Mouse (Mus musculus) left cerebral cortex, postnatal 10 days (tissue): ENCODE data around the gene Pakap. TPM values are rescaled to one million over a fixed set of nuclear protein-coding genes. Genes with fewer than 3 reads are reported as not detected.

ENCODE experiments used
- DNase-seq, 2 experiments: peaks; one replicate each; pipeline ENCODE4 v3.0.0; 2021 to 2022; ENCODE audit warnings: low spot score in 2 of 2, mixed read lengths in 1 of 2; ENCODE audit errors: extremely low spot score in 1 of 2
- intact Hi-C: fragments of 180-260 bp; cut with DNase I; formaldehyde crosslinking; loops from one replicate; pipeline ENCODE4 v1.15.1; 2025
- total RNA-seq, 2 experiments: library from RNA; stranded (reverse); gene quantifications; 2 replicates each; pipeline ENCODE4 v1.2.3; 2021

The Pakap gene
- total RNA-seq, 2 experiments from 2014 or later: 19.1 to 20.7 TPM

DNA sequence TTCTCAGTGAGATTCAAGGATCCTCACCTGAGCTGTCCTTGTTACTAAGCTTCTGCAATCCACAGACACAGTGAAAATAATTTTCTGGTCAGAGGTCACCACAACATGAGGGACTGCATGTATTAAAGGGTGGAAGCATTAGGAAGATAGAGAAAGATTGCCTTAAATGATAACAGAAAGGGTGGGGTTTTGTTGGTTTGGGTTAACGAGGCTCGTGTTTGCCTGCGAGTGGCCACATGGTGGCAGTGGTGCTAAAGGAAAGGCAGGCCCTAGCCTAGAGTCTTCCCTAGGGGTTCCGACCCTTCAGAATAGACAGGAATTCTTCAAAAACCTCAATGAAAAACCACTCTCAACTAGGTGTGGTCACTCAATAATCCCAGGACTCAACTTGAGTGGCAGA is 333.2 kb downstream of the Pakap start:
- intact Hi-C loops: loop anchor here (5.0 to 10.0 kb wide), 3 partner anchors 181 to 354 kb away; no protein-coding TSS in a partner anchor
- DNase-seq: peak in 1 of 2 experiments; percentile 54

DNA sequence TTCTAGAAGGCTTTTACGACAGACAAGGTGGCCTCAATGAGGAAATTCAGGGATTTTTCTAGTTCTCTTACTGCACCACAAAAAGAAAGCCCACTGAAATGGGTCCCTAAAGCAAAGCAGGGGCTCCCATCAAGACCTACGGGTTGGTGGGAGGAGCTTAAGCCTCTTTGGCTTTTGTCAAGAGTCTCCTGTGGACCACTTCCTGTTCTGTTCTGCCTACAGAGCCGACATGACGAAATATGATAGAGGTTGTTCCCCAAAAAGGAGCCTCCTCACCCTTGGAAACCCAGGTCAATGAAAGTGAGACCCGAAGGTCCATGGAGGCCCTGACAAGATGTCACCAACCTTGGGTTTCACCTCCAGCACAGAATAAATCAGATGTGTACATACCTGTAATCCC is 334.6 kb downstream of the Pakap start:
- intact Hi-C loops: loop anchor here (5.0 to 10.0 kb wide), 3 partner anchors 180 to 352 kb away; no protein-coding TSS in a partner anchor
- no peak for DNase-seq

DNA sequence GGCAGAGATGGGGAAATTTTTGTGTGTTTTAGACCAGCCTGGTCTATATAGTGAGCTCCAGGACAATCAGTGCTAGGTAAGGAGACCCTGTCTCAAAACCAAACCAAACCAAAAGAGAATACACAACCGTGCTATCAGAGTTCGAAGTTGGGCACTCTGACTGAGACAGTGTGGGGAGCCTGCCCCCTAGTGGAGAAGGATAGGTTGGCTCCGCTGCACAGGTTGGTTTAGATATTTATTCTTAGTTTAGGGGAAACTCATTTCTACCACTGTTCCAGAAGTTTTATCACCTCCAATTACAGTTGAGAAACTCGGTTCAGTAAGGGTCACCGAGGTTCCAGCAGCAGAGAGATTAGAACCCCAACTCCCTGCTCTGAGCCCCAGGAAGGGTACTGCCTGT is 336.2 kb downstream of the Pakap start:
- intact Hi-C loops: loop anchor here (5.0 to 10.0 kb wide), 3 partner anchors 178 to 351 kb away; no protein-coding TSS in a partner anchor
- DNase-seq: peak; percentile 40 to 64

GRCm38 (mm10) chr4:57904638-57905037 is 336.7 kb downstream of the Pakap start:
- intact Hi-C loops: loop anchor here (5.0 to 10.0 kb wide), 3 partner anchors 178 to 350 kb away; no protein-coding TSS in a partner anchor
- DNase-seq: no peak

GRCm38 (mm10) chr4:57906708-57907107 is 338.7 kb downstream of the Pakap start:
- intact Hi-C loops: loop anchor here (10.0 kb wide), 1 partner anchor 348 kb away; no protein-coding TSS in a partner anchor
- no peak for DNase-seq

GRCm38 (mm10) chr4:57908860-57909259 is 340.9 kb downstream of the Pakap start:
- no peak for DNase-seq
- intact Hi-C loops: loop anchor here (10.0 kb wide), 1 partner anchor 346 kb away; no protein-coding TSS in a partner anchor

DNA sequence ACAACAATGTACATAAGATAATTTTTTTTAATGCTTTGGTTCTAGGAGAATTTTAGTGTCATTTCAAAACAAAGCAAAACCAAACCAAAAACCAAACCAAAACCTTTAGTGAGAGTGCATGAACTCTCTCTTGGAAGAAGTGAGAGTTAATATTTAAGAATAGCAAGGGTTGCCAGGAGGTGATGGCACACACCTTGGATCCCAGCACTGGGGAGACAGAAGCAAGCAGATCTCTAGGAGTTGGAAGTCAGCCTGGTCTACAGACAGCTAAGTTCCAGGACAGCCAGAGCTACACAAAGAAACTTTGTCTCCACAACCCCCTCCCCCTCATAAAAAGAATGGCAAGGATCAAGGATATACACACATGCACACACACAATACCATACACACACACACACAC is 345.0 kb downstream of the Pakap start:
- intact Hi-C loops: no loop called here
- no peak for DNase-seq

- no peak for DNase-seq
Measured at GRCm38 (mm10) chr4:57914193-57915190, 346.5 kb downstream of the Pakap start.

DNA sequence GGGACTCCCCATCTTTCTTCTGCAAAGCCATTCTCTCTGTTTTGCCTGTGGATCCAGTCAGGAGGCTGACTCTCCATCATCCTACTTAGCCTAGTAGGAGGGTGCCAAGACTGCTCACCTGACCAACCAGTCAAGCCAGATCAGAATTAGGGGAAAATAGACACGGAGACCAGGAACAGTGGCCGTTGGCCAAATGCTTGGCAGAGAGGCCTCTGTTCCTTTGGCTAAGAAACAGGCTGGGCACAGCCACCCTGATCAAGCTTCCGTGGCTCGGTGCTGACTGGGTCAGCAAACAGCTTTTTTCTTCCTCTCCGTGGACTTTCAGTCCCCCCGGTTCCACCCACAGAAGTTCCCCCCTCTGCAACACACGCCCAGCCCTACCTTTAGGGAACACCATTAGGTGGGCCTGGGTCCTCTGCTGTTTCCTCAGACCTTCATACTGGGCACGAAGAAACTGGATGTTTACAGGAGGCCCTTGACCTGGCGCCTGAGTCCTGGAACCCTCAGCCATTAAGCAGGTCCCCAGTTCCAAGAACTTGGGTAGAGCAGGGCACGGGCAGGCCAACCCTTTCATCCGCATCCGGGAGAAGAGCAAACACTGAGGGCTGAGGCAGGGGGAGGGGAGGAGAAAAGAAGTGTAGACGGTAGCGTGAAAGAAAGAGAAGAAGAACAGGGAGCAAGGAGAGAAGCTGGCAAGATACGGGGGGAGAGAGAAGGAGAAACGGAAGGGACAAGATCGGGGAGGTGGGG is 347.4 kb downstream of the Pakap start:
- DNase-seq: peak in 1 of 2 experiments; percentile 27
- intact Hi-C loops: no loop called here

More at GRCm38 (mm10) chr4:57914193-57915190, 346.5 kb downstream of the Pakap start:
- intact Hi-C loops: no loop called here

- intact Hi-C loops: no loop called here
- DNase-seq: no peak
Measured at GRCm38 (mm10) chr4:57916201-57916661, 348.3 kb downstream of the Pakap start, which contains the start of gene D630039A03Rik. TSS of gene D630039A03Rik (minus strand) at chr4:57916297.

DNA sequence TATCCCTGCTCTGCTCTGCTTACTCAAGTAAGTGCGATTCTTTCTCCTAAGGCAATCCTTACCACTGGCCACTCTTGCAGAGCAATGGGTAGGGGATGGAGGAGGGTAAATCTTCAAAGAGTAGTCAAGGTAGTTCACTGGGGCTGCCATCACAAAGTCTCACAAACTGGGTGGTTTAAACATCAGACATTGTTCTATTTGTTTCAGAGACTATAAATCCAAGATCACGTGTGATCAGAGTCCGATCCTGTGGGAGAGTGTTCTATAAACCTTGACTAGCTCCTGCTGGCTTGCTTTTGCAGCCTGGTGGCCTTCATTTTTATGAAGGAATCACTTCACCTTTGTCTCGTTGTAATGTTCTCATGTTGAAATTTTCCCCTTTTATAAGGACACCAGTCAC is 348.7 kb downstream of the Pakap start:
- intact Hi-C loops: no loop called here
- DNase-seq: no peak

DNA sequence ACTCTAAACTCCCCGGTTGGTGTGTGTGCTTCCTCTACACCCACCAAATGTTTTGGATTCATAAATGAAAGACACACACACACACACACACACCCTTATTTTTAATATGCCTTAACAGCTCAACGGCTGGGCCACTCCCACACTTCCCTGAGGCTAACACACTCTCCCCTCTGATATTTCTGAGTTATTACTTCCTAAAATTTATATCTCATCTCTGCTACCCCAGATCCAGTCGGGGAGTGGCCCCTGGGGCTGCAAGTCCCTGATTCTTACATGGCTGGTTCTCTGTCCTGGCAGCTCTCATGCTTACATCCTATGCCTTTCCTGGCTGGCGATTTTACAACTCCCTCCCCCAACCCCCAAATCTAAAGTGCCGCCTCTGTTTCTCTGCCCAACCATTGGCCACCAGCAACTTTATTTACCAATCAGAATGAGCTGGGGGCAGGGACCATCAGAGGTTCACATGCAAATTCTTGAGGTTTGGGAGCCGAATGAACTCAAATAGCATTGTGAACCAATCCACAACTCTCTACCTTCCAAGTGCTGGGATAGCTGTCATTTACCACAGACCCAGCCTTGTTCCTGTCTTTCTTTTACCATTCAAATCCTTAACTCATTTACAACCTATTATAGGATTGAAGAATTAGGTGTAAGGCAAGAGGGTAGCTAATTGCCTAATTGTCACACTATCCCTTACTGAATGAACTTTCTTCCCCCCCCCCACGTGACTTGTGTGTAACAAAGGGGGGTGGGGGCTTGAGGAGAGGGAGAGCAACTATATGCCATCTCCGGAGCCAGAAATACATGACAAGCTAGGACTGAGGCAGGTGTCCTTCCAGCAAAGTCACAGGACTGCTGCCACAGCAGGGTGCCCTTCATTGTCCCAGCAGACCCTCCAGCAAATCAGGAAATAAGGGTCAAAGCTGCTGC is 351.8 kb downstream of the Pakap start:
- intact Hi-C loops: no loop called here
- DNase-seq: no peak

DNA sequence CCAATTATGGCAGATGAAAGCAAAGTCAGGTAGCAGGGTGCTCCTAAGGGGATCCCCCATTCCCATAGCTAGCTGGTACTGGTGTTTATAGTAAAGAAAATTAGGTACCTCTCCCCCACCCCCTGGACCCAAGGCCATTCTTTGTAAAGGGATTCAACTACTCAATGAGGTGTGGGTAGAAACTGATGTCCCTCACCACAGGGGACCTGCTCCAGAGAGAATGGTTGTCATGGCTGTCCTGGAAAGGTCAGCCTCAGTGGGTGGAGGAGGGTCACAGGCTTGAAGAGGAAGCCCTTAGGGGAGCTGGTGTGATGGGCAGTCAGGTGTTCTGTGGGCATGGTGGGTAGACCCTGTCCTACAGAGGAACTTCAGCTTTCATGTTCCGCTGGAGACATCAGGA is 352.5 kb downstream of the Pakap start:
- intact Hi-C loops: no loop called here
- DNase-seq: no peak

- intact Hi-C loops: no loop called here
Measured at GRCm38 (mm10) chr4:57922171-57922570, 354.2 kb downstream of the Pakap start.

DNA sequence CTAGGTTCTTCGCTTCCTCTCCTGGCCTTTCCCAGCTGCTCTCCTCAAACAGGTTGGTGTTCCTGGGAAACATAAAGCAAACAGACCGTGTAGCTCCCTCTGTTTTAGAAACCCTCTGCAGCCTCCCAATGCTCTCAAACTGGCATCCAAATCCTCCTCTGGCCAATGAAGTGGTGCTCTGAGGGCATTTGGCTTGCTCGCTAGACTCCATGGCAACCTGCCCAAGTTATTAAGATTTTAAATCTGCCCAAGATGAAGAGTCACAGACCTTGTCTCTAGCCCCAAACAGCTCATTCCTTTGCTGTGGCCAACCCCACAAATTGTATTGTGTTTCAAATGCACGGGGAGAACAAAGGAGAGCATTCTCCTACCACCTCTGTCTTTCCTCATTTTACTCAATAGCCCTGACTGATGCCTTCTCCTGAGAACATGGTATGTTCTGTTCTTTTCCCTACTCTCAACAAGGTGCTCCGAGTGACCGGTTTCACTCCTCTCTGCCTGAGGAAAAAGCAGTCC is 356.6 kb downstream of the Pakap start:
- intact Hi-C loops: no loop called here
- DNase-seq: no peak

More at GRCm38 (mm10) chr4:57922171-57922570, 354.2 kb downstream of the Pakap start:
- no peak for DNase-seq

DNA sequence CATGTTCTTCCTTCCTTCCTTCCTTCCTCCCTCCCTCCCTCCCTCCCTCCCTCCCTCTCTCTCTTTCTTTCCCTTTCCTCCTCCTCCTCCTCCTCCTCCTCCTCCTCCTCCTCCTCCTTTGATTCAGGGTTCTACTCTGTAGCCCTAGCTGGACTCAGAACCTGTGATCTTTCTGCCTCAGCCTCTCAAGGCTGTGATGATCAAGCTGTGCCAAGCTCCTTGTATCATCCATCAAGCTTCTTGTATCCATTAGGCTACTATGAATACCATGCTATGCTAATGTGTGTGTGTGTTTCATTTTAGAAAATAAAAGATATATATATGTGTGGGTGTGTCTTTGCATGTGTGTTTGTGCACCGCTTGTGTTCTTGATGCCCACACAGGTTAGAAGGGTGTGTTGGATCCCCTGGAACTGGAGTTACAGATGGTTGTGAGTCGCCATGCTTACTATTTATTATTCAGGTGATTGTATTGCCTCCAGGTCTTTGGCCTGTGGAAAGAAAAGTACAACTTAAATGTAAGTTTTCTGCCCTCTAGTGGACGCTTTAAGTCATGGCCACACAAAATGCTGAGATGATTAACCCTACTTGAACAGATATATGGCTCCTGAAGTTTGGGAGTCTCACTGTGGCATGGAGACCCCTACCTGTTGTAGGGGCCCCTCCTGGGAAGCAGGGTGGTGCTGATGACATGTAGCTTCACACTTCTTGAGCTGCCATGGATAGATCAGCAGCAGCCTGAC is 359.7 kb downstream of the Pakap start:
- peak in 1 of 2 experiments; percentile 30 for DNase-seq
- intact Hi-C loops: no loop called here

GRCm38 (mm10) chr4:57930559-57931170 is 362.7 kb downstream of the Pakap start:
- intact Hi-C loops: no loop called here

More at GRCm38 (mm10) chr4:57930559-57931170, 362.7 kb downstream of the Pakap start:
- no peak for DNase-seq
